Mouse (Mus musculus) hindbrain, embryonic 10.5 days (tissue): Measurements from ENCODE around the gene Foxp1. TPM values are rescaled to one million over a fixed set of nuclear protein-coding genes. Genes with fewer than 3 reads are reported as not detected.

Experiments
- DNase-seq: peaks from one replicate; pipeline ENCODE4 v3.0.0-alpha.2; 2017; ENCODE audit warnings: low spot score
- H3K27ac ChIP-seq: fragments of 300-500 bp; sonication (generic); 2 replicates; pipeline ENCODE4 v1.5.1; 2016; ENCODE audit warnings: mild to moderate bottlenecking, moderate library complexity
- H3K27me3 ChIP-seq: fragments of 300-500 bp; sonication (generic); 2 replicates; pipeline ENCODE4 v1.6.1; 2016; ENCODE audit warnings: mild to moderate bottlenecking; ENCODE audit not compliant: poor library complexity, insufficient read depth, severe bottlenecking
- H3K36me3 ChIP-seq: fragments of 300-500 bp; sonication (generic); 2 replicates; pipeline ENCODE4 v1.6.1; 2016; ENCODE audit warnings: mild to moderate bottlenecking, moderate library complexity
- H3K4me1 ChIP-seq: fragments of 300-500 bp; sonication (generic); replicated peaks from 2 replicates; pipeline ENCODE4 v1.6.1; 2016; ENCODE audit warnings: mild to moderate bottlenecking
- H3K4me3 ChIP-seq: fragments of 300-500 bp; sonication (generic); 2 replicates; pipeline ENCODE4 v1.5.1; 2016; ENCODE audit warnings: mild to moderate bottlenecking, moderate library complexity
- H3K9me3 ChIP-seq: fragments of 300-500 bp; sonication (generic); 2 replicates; pipeline ENCODE4 v1.6.1; 2016; ENCODE audit warnings: mild to moderate bottlenecking, moderate library complexity
- WGBS: fragments of 180-500 bp; shearing (Covaris S2); methylation state at CpG from one replicate; pipeline ENCODE4 v1.1.7; 2016; 5-methylcytosine and 5-hydroxymethylcytosine counted together
- polyA plus RNA-seq: library from polyadenylated mRNA; unstranded; fragments of >200 nt; fragmentation: Nextera tagmentation; extraction: Ambion mirVana; gene quantifications from 2 replicates; pipeline ENCODE4 v1.2.1, GENCODE M21; 2016

The Foxp1 gene
- polyA plus RNA-seq, 1 experiment from 2014 or later, result 64.3 TPM

- WGBS, result 91% methylated on average over 9 of the region's 9 CpGs
- H3K4me1 ChIP-seq, result peaks cover 34% of the 10 kb centered on the region
Measured at GRCm38 (mm10) chr6:98997742-98998141, 524.8 kb downstream of the Foxp1 start.

GRCm38 (mm10) chr6:98996822-98997221 is 525.7 kb downstream of the Foxp1 start:
- H3K4me3 ChIP-seq, result no peak overlapping the region
- DNase-seq, result no peak
- no peaks in the 10 kb centered on the region for H3K27me3 ChIP-seq
- H3K27ac ChIP-seq, result no peak overlapping the region
- H3K4me1 ChIP-seq, result peaks cover 34% of the 10 kb centered on the region
- H3K9me3 ChIP-seq, result no peaks in the 10 kb centered on the region
- WGBS, result 91% methylated on average over 2 of the region's 2 CpGs
- H3K36me3 ChIP-seq, result peaks cover 12% of the 10 kb centered on the region

More at GRCm38 (mm10) chr6:98997742-98998141, 524.8 kb downstream of the Foxp1 start:
- H3K27me3 ChIP-seq, result no peaks in the 10 kb centered on the region
- no peaks in the 10 kb centered on the region for H3K9me3 ChIP-seq
- no peak overlapping the region for H3K27ac ChIP-seq
- DNase-seq, result no peak
- H3K4me3 ChIP-seq, result no peak overlapping the region
- H3K36me3 ChIP-seq, result peaks cover 21% of the 10 kb centered on the region

- Histone ChIP-seq H3K27me3 (no peaks in the 10 kb centered on the region), H3K36me3 (peaks cover 7% of the 10 kb centered on the region), H3K27ac (no peak overlapping the region), H3K9me3 (no peaks in the 10 kb centered on the region), H3K4me3 (no peak overlapping the region), H3K4me1 (peaks cover 39% of the 10 kb centered on the region)
- no peak for DNase-seq
- 95% methylated on average over 1 of the region's 1 CpGs for WGBS
Measured at GRCm38 (mm10) chr6:98996346-98996745, 526.2 kb downstream of the Foxp1 start.

- Histone ChIP-seq H3K4me3 (no peak overlapping the region), H3K27me3 (no peaks in the 10 kb centered on the region), H3K9me3 (no peaks in the 10 kb centered on the region), H3K36me3 (peaks cover 2% of the 10 kb centered on the region; the same call in 1 of the 2 replicates), H3K4me1 (peaks cover 44% of the 10 kb centered on the region), H3K27ac (no peak overlapping the region; the same call in 1 of the 2 replicates)
- WGBS, result 80% methylated on average over 4 of the region's 4 CpGs
- DNase-seq, result no peak
Measured at GRCm38 (mm10) chr6:98995681-98996080, 526.8 kb downstream of the Foxp1 start.

- Histone ChIP-seq H3K36me3 (peaks cover 2% of the 10 kb centered on the region; the same call in 1 of the 2 replicates), H3K27me3 (no peaks in the 10 kb centered on the region), H3K4me3 (no peak overlapping the region), H3K27ac (peak overlapping the region; percentile 73), H3K9me3 (no peaks in the 10 kb centered on the region), H3K4me1 (peaks cover 47% of the 10 kb centered on the region)
- DNase-seq, result no peak
- 85% methylated on average over 4 of the region's 4 CpGs for WGBS
Measured at GRCm38 (mm10) chr6:98994902-98995301, 527.6 kb downstream of the Foxp1 start.

GRCm38 (mm10) chr6:98994104-98994787 is 528.3 kb downstream of the Foxp1 start:
- 60% methylated on average over 21 of the region's 21 CpGs for WGBS
- H3K27ac ChIP-seq, result peak overlapping the region; percentile 73
- H3K4me3 ChIP-seq, result no peak overlapping the region
- H3K27me3 ChIP-seq, result no peaks in the 10 kb centered on the region
- H3K4me1 ChIP-seq, result peaks cover 46% of the 10 kb centered on the region
- peak; percentile 40 for DNase-seq
- peaks cover 2% of the 10 kb centered on the region; the same call in 1 of the 2 replicates for H3K36me3 ChIP-seq
- no peaks in the 10 kb centered on the region for H3K9me3 ChIP-seq

GRCm38 (mm10) chr6:98993231-98993630 is 529.3 kb downstream of the Foxp1 start:
- Histone ChIP-seq H3K27ac (0 out of 2 replicates have a peak overlapping the region, but pooled peaks have one; percentile 12), H3K27me3 (no peaks in the 10 kb centered on the region), H3K36me3 (peaks cover 2% of the 10 kb centered on the region; the same call in 1 of the 2 replicates), H3K4me1 (peaks cover 44% of the 10 kb centered on the region), H3K4me3 (no peak overlapping the region), H3K9me3 (no peaks in the 10 kb centered on the region)
- 82% methylated on average over 3 of the region's 3 CpGs for WGBS
- DNase-seq, result no peak

GRCm38 (mm10) chr6:98992772-98993147 is 529.8 kb downstream of the Foxp1 start:
- Histone ChIP-seq H3K27ac (0 out of 2 replicates have a peak overlapping the region, but pooled peaks have one; percentile 12), H3K9me3 (no peaks in the 10 kb centered on the region), H3K36me3 (peaks cover 2% of the 10 kb centered on the region; the same call in 1 of the 2 replicates), H3K4me1 (peaks cover 44% of the 10 kb centered on the region), H3K27me3 (no peaks in the 10 kb centered on the region), H3K4me3 (no peak overlapping the region)
- 86% methylated on average over 7 of the region's 7 CpGs for WGBS
- DNase-seq, result no peak

GRCm38 (mm10) chr6:98991900-98992771 is 530.4 kb downstream of the Foxp1 start:
- Histone ChIP-seq H3K4me3 (no peak overlapping the region), H3K27ac (no peak overlapping the region), H3K27me3 (no peaks in the 10 kb centered on the region), H3K4me1 (peaks cover 44% of the 10 kb centered on the region), H3K36me3 (peaks cover 2% of the 10 kb centered on the region; the same call in 1 of the 2 replicates), H3K9me3 (no peaks in the 10 kb centered on the region)
- no peak for DNase-seq
- 85% methylated on average over 5 of the region's 5 CpGs for WGBS

GRCm38 (mm10) chr6:98987533-98988169 is 534.9 kb downstream of the Foxp1 start:
- Histone ChIP-seq H3K27ac (no peak overlapping the region), H3K4me1 (peaks cover 17% of the 10 kb centered on the region), H3K9me3 (no peaks in the 10 kb centered on the region), H3K4me3 (no peak overlapping the region), H3K36me3 (no peaks in the 10 kb centered on the region), H3K27me3 (no peaks in the 10 kb centered on the region)
- no peak for DNase-seq
- WGBS, result 90% methylated on average over 6 of the region's 6 CpGs

- DNase-seq, result no peak
- Histone ChIP-seq H3K4me1 (peaks cover 15% of the 10 kb centered on the region; the same call in 1 of the 2 replicates), H3K9me3 (no peaks in the 10 kb centered on the region), H3K36me3 (no peaks in the 10 kb centered on the region), H3K4me3 (no peak overlapping the region), H3K27ac (no peak overlapping the region), H3K27me3 (no peaks in the 10 kb centered on the region)
- WGBS, result 87% methylated on average over 2 of the region's 2 CpGs
Measured at GRCm38 (mm10) chr6:98985452-98985851, 537.1 kb downstream of the Foxp1 start.

- DNase-seq, result no peak
- H3K27ac ChIP-seq, result no peak overlapping the region
- H3K4me1 ChIP-seq, result peaks cover 8% of the 10 kb centered on the region; the same call in 1 of the 2 replicates
- H3K4me3 ChIP-seq, result no peak overlapping the region
- no peaks in the 10 kb centered on the region for H3K36me3 ChIP-seq
- H3K9me3 ChIP-seq, result no peaks in the 10 kb centered on the region
- 82% methylated on average over 6 of the region's 6 CpGs for WGBS
- H3K27me3 ChIP-seq, result no peaks in the 10 kb centered on the region
Measured at GRCm38 (mm10) chr6:98984626-98985025, 537.9 kb downstream of the Foxp1 start.
